Mouse (Mus musculus) erythroblast, embryonic 14.5 days (primary cell): ENCODE data around the gene Trpm3.

Experiments
- GATA1 ChIP-seq: IDR thresholded peaks from 2 replicates; pipeline ENCODE4 v1.6.1; 2012; ENCODE audit warnings: low read length, inconsistent platforms, mixed read lengths
- TAL1 ChIP-seq: IDR thresholded peaks from 3 replicates; pipeline ENCODE4 v1.6.1; 2012; ENCODE audit warnings: low read length, inconsistent platforms, mixed read lengths

GRCm38 (mm10) chr19:22847696-22848095 lies 708.9 kb downstream of the Trpm3 start:
- TF ChIP-seq GATA1 (no peak), TAL1 (no peak)
